Mouse (Mus musculus) skeletal muscle tissue, postnatal 0 days (tissue): ENCODE data around the gene Gm3409. TPM values are rescaled to one million over a fixed set of nuclear protein-coding genes. Genes with fewer than 3 reads are reported as not detected.

Experiments used
- polyA plus RNA-seq: library from polyadenylated mRNA; unstranded; fragments of >200 nt; fragmentation: Nextera tagmentation; extraction: Ambion mirVana; gene quantifications from 2 replicates; pipeline ENCODE4 v1.2.1, GENCODE M21; 2015

Gm3409 gene
- not detected in 2 replicates for polyA plus RNA-seq

DNA sequence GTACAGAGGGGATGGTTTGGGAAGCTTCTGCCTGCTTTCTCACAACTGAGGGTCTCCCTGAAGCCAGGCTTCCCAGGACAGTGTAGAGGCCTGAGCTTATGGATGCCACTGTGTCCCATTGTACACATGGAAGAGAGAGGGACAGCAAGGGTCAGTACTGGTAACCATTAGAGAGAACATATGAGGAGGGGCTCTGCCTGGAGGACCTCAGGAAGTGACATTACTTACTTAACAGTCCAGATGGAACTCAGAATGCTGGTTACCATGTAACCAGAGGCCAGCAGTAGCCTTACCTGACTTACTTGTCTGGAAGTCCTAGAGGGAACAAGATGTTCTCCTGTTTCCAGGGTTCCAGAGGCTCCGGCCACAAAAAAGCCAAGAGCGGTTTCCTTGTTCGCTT is at the start of gene Gm3409:
Gm3409 (plus strand) TSS at position 301 of the 400 bp plus-strand sequence.

DNA sequence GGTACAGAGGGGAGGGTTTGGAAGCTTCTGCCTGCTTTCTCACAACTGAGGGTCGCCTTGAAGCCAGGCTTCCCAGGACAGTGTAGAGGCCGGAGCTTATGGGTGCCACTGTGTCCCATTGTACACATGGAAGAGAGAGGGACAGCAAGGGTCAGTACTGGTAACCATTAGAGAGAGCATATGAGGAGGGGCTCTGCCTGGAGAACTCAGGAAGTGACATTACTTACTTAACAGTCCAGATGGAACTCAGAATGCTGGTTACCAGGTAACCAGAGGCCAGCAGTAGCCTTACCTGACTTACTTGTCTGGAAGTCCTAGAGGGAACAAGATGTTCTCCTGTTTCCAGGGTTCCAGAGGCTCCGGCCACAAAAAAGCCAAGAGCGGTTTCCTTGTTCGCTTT is 46.4 kb upstream of the Gm3409 start, which contains the start of gene Gm6370:
Gm6370 (plus strand) TSS at position 301 of the 400 bp plus-strand sequence.

DNA sequence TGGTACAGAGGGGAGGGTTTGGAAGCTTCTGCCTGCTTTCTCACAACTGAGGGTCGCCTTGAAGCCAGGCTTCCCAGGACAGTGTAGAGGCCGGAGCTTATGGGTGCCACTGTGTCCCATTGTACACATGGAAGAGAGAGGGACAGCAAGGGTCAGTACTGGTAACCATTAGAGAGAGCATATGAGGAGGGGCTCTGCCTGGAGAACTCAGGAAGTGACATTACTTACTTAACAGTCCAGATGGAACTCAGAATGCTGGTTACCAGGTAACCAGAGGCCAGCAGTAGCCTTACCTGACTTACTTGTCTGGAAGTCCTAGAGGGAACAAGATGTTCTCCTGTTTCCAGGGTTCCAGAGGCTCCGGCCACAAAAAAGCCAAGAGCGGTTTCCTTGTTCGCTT is 35.3 kb upstream of the Gm3409 start, which contains the start of gene 4930449I24Rik:
4930449I24Rik (plus strand) TSS at position 301 of the 400 bp plus-strand sequence.

DNA sequence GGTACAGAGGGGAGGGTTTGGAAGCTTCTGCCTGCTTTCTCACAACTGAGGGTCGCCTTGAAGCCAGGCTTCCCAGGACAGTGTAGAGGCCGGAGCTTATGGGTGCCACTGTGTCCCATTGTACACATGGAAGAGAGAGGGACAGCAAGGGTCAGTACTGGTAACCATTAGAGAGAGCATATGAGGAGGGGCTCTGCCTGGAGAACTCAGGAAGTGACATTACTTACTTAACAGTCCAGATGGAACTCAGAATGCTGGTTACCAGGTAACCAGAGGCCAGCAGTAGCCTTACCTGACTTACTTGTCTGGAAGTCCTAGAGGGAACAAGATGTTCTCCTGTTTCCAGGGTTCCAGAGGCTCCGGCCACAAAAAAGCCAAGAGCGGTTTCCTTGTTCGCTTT is 23.6 kb upstream of the Gm3409 start, which contains the start of gene Gm3402:
Gm3402 (plus strand) TSS at position 301 of the 400 bp plus-strand sequence.

DNA sequence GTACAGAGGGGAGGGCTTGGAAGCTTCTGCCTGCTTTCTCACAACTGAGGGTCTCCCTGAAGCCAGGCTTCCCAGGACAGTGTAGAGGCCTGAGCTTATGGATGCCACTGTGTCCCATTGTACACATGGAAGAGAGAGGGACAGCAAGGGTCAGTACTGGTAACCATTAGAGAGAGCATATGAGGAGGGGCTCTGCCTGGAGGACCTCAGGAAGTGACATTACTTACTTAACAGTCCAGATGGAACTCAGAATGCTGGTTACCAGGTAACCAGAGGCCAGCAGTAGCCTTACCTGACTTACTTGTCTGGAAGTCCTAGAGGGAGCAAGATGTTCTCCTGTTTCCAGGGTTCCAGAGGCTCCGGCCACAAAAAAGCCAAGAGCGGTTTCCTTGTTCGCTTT is 11.9 kb upstream of the Gm3409 start, which contains the start of gene Gm3404:
Gm3404 (plus strand) TSS at position 301 of the 400 bp plus-strand sequence.

DNA sequence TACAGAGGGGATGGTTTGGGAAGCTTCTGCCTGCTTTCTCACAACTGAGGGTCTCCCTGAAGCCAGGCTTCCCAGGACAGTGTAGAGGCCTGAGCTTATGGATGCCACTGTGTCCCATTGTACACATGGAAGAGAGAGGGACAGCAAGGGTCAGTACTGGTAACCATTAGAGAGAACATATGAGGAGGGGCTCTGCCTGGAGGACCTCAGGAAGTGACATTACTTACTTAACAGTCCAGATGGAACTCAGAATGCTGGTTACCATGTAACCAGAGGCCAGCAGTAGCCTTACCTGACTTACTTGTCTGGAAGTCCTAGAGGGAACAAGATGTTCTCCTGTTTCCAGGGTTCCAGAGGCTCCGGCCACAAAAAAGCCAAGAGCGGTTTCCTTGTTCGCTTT is 18.4 kb downstream of the Gm3409 start, which contains the start of gene Gm3415:
Gm3415 (plus strand) TSS at position 301 of the 400 bp plus-strand sequence.

DNA sequence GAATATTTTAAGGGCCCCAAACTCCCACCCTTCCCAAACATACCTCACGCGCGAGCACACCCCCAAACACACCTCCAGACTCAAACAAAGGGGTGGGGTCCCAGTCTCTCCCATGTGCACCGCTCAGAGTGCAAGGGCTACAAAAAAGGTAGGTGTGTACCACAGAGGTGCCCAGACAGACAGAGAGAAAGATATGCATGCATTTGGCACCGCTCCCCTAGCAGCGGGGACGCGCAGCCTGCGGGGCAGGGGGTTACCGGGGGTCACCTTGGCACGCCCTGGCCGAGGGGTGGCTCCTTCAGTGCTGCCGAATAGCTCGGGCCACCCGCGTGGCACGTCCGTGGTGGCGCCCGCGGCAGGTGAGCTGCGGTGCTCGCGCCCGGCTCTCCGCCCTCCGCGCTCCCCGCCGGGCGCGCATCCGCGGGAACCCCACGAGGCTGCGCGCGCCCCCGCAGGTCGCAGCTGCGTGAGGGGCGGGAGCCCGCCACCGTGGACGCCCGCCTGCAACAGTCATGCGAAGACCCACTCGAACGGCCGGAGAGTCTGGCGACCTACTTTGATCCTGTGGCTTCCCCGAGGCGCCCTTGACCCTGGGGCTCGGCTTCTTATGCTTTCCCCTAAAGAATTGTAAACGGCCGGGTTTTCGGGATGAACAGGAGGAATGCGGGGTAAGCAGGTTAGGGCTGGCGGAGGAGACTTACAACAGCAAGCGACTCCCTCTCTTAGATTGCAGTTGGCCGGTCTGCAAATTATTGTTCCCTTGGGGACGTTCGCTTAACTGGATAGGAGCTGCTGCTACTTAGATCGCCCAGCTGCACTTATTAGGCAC is 47.2 kb downstream of the Gm3409 start, which contains the start of gene Gpr12:
Gpr12 (minus strand) TSS at position 762 of the 829 bp plus-strand sequence.

Other genes with a start within 250 kb of the Gm3409 start
- 0.23 and 0.32 TPM in 2 replicates for gene Wasf3, start 152.7 kb upstream of the Gm3409 start, polyA plus RNA-seq
- not detected in 2 replicates for gene Gm6408, start 55.7 kb upstream of the Gm3409 start, polyA plus RNA-seq
- not detected in 2 replicates for gene Gm6370, start 46.3 kb upstream of the Gm3409 start, polyA plus RNA-seq
- gene 4930449I24Rik, start 35.2 kb upstream of the Gm3409 start, polyA plus RNA-seq: not detected in 2 replicates
- gene Gm3402, start 23.5 kb upstream of the Gm3409 start, polyA plus RNA-seq: not detected in 2 replicates
- gene Gm3404, start 11.8 kb upstream of the Gm3409 start, polyA plus RNA-seq: not detected in 2 replicates
- gene Gm3415, start 18.5 kb downstream of the Gm3409 start, polyA plus RNA-seq: not detected in 2 replicates
- gene Gpr12, start 47.6 kb downstream of the Gm3409 start, polyA plus RNA-seq: 0.09 TPM in 1 of 2 replicates, not detected in the other